In genomic region chr1:120060687-120061086, GRCm38 (mm10) we compare ENCODE assay signal across 35 mouse cellular contexts. TPM values are rescaled to one million over a fixed set of nuclear protein-coding genes. Genes with fewer than 3 reads are reported as not detected.
"Had no signal": no experiment of that assay in that cellular context is flagged by ENCODE, and none has a peak within 500 bp of the region (broad histone marks: within the 10 kb centered on the region; RNA-seq: fewer than 3 reads in every experiment).

No protein-coding gene starts in this region.

- H3K27me3 ChIP-seq: limb, embryonic 12.5 days; limb, embryonic 13.5 days; limb, embryonic 15.5 days; liver, embryonic 12.5 days; liver, embryonic 13.5 days; liver, embryonic 15.5 days; lung, embryonic 15.5 days; midbrain, embryonic 12.5 days; midbrain, embryonic 13.5 days; midbrain, embryonic 15.5 days; neural tube, embryonic 12.5 days had no signal

- H3K36me3 ChIP-seq: limb, embryonic 10.5 days; limb, embryonic 12.5 days; limb, embryonic 13.5 days; limb, embryonic 15.5 days; liver, embryonic 12.5 days; liver, embryonic 13.5 days; liver, embryonic 15.5 days; lung, embryonic 15.5 days; midbrain, embryonic 10.5 days; midbrain, embryonic 12.5 days; midbrain, embryonic 13.5 days; midbrain, embryonic 15.5 days; neural tube, embryonic 12.5 days had no signal

- H3K4me3 ChIP-seq: left cerebral cortex, adult 2 months; limb, embryonic 10.5 days; limb, embryonic 12.5 days; limb, embryonic 13.5 days; limb, embryonic 15.5 days; liver, embryonic 12.5 days; liver, embryonic 13.5 days; liver, embryonic 15.5 days; lung, embryonic 15.5 days; megakaryocyte, embryonic 14.5 days; midbrain, embryonic 10.5 days; midbrain, embryonic 12.5 days; midbrain, embryonic 13.5 days; midbrain, embryonic 15.5 days; myocyte; neural tube, embryonic 12.5 days had no signal

- H3K9ac ChIP-seq: limb, embryonic 12.5 days; limb, embryonic 13.5 days; limb, embryonic 15.5 days; liver, embryonic 12.5 days; liver, embryonic 13.5 days; liver, embryonic 14.5 days; liver, embryonic 15.5 days; liver, postnatal 0 days; lung, embryonic 14.5 days; lung, embryonic 15.5 days; midbrain, embryonic 12.5 days; midbrain, embryonic 13.5 days; midbrain, embryonic 15.5 days; neural tube, embryonic 12.5 days had no signal

- H3K4me1 ChIP-seq: limb, embryonic 12.5 days; liver, embryonic 12.5 days; midbrain, embryonic 12.5 days; midbrain, embryonic 13.5 days; midbrain, embryonic 15.5 days; neural tube, embryonic 12.5 days had no signal

- H3K27ac ChIP-seq: left cerebral cortex, adult 2 months; limb, embryonic 10.5 days; limb, embryonic 12.5 days; limb, embryonic 13.5 days; limb, embryonic 15.5 days; liver, embryonic 12.5 days; liver, embryonic 13.5 days; liver, embryonic 14.5 days; liver, embryonic 15.5 days; lung, embryonic 15.5 days; macrophage; midbrain, embryonic 10.5 days; midbrain, embryonic 12.5 days; midbrain, embryonic 13.5 days; midbrain, embryonic 15.5 days; neural tube, embryonic 12.5 days had no signal

- DNase-seq: left cerebral cortex, postnatal 4 days; liver, embryonic 13.5 days; liver, postnatal 0 days; lung, adult 18-20 months; lung, adult 2 months; lung, embryonic 14.5 days; lung, postnatal 10 days; lung, postnatal 14 days; lung, postnatal 36 days; lung, postnatal 4 days; midbrain, embryonic 14.5 days had no signal

RNA-seq across cellular contexts. Expression of gene Tmem37, which starts 13.2 kb away (rescaled TPM):
- total RNA-seq: megakaryocyte, adult 5-6 weeks; megakaryocyte-erythroid progenitor cell, adult 5-6 weeks had no signal

RNA-seq across cellular contexts. Expression of gene Sctr, which starts 54.0 kb away (rescaled TPM):
- total RNA-seq: megakaryocyte progenitor cell, adult 5-6 weeks; megakaryocyte, adult 5-6 weeks; megakaryocyte-erythroid progenitor cell, adult 5-6 weeks; monocyte, adult 5-6 weeks had no signal
- polyA plus RNA-seq: limb, embryonic 11.5 days; limb, embryonic 12.5 days; liver, embryonic 11.5 days; liver, embryonic 12.5 days; liver, embryonic 13.5 days; liver, embryonic 15.5 days; liver, embryonic 16.5 days; macrophage had no signal
